Mouse (Mus musculus): ENCODE results near the gene Tex2.
"Not testable (repeated sequence)": the region's sequence is repeated elsewhere in the genome, so short reads cannot be mapped to it uniquely, and the experiment has no call there.

Tex2 gene

DNA sequence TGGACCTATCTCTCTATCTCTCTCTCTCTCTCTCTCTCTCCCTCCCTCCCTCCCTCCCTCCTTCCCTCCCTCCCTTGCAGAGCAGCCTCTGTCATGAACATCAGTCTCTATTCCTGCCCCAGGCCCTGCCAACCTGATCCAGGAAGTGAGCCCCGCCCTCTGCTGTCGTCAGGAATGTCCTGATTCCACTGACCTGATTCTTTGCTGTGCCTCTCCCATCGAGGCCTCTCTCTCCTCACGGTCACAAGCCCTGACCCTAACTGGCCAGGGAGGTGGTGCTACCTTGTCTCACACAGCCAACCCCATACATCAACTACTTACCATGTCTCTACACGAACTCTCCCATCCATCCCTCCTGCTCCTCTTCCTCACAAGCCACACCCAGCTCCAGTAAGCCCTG, 33.3 kb downstream of the Tex2 start:
- DNase-seq (ENCODE audit: low read depth, low spot score) = no peak

DNA sequence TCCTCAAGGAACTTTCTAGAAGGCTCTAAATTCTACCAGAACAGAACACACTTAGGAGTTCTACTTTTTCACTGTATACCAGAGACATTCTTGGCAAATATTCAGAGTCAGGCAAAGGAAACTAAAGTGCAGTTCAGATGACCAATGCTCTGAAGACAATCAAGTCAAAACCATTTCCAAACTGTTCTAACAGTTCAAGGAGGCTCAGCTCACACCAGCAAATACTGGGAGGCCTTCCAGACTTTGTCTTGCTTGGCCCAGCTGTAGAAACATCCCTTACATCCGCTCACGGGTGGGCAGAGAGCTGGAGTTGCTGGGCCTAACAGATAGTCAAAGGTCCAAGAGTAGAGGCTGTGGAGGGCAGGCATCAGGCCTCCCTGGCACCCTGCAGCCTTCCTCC, 34.1 kb downstream of the Tex2 start:
- no peak for DNase-seq (ENCODE audit: low read depth, low spot score)

DNA sequence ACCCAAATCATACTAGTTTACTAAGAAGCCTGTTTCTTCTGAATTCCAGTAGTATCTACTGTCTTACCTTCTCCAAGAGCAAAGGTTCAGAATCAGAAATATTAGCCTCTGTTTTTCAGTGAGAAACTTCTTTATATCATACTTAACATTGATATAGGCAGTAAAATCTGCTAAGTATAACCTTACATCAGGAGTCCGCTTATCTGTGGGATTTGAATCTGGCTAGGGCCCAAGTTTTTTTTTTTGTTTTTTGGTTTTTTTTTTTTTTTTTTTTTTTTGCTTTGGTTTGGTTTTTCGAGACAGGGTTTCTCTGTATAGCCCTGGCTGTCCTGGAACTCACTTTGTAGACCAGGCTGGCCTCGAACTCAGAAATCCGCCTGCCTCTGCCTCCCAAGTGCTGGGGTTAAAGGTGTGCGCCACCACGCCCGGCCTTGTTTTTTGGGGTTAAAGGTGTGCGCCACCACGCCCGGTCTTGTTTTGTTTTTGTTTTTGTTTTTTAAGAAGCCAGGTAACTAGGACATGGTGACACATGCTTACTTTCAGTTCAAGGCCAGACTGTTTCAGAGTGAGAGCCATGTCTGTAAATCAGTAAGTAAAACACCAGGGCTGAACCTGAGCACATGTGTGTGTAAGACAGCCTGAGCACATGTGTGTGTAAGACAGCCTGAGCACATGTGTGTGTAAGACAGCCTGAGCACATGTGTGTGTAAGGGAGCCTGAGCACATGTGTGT, 35.4 kb downstream of the Tex2 start:
- not testable (repeated sequence) for DNase-seq (ENCODE audit: low read depth, low spot score)

DNA sequence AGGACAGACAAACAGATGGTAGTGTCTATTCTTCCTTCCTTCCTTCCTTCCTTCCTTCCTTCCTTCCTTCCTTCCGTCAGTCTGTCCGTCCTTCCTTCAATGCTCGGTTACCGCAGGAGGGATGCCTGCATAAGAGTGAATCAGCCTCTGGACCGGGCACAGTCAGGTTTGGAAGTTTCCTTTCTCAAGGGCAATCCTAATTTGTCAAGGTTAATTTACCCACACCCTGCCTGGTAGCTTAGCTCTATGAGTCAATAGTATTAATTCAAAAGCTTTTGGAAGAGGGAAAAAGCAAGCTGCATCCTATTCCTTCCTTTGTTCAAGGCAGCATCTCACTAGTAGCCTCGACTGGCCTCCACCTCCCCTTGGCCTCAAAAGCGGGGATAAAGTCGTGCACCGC, 38.8 kb downstream of the Tex2 start:
- no peak for DNase-seq (ENCODE audit: low read depth, low spot score)

DNA sequence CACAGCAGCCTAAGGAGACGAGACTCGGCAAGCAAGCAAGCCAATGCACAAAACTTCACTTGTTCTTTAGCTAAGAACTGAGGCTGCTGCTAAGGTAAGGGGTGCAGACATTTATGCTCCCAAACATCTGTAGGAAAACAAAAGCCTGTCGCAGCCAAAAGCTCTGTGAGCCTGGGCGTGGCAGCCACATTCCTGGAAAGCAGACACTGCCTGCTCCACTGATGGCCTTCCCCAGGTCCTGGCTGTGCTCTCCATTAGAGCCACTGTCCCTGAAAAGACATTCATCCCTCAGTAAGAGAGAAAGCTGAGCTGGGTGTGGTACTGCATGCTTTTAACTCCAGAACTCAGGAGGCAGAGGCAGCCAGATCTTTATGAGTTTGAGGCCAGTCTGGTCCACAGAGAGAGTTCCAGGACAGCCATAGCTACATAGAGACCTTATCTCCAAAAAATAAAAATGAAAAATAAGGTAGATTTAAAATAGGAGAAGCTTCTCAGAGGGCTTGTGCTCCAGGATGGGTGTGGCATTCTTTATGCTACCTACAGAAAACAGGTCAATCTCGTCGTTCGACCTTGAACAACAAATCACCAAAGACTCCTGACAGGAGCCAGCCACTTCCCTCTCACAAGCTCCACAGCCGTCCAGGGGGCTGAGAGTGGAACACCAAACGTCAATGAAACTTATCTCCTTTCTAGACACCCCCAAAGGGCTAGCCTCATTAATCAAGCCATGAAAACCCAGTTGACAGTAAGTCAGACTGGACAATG, 39.6 kb downstream of the Tex2 start:
- no peak for DNase-seq (ENCODE audit: low read depth, low spot score)

DNA sequence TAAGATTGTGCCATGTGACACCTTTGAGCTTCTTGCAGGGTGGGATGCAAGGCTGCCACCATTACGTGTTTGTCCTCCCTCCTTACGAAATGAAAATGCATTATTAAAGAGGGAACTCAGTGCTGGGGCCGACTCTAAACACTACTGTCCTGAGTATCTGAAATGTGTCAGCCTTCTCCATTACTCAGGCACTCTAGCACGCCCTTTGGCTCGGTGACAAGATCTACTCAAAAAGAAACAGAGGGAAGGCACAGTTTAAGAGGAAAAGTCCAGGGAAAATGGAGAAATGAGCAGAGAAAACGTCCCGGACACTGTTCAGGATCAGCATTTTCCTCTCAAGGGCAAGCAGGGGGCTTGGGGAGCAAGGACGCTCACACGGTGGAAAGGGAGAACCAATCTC, 40.3 kb downstream of the Tex2 start:
- DNase-seq (ENCODE audit: low read depth, low spot score) = no peak

DNA sequence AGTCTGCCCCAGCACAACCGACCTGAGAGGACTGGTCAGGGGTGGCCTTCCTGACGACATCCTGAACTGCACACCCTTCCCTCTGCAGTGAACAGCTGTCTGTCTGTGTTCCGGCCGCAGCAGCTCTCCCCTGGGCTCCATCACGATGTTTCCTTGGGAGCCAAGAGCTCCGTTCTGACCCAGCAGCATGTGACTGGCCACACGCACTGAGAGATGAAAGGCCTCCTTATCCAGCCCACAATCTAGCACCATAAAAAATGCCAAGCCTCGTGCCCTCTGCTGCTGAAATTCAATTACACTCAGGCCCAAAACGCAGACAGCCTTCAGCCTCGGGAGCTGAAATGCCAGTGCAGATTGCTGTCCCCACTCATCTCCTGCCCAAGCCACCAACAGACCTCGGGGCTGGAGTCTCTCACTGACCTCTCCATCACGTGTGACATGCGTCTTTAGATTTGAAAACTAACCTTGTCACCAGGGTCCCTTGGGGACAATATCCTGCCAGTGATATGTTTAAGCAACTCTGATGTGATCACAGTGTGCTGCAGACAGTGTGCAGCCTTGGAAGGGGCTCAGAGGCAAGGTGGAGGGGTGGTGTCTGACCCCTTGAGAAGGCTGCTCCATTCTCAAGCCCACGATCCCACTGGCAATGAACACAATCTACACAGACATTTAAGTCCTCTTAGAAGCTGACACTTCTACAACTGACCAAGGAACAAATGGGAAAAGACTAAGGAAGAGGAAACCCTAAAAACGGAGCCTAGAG, 41.0 kb downstream of the Tex2 start:
- DNase-seq (ENCODE audit: low read depth, low spot score) = no peak

DNA sequence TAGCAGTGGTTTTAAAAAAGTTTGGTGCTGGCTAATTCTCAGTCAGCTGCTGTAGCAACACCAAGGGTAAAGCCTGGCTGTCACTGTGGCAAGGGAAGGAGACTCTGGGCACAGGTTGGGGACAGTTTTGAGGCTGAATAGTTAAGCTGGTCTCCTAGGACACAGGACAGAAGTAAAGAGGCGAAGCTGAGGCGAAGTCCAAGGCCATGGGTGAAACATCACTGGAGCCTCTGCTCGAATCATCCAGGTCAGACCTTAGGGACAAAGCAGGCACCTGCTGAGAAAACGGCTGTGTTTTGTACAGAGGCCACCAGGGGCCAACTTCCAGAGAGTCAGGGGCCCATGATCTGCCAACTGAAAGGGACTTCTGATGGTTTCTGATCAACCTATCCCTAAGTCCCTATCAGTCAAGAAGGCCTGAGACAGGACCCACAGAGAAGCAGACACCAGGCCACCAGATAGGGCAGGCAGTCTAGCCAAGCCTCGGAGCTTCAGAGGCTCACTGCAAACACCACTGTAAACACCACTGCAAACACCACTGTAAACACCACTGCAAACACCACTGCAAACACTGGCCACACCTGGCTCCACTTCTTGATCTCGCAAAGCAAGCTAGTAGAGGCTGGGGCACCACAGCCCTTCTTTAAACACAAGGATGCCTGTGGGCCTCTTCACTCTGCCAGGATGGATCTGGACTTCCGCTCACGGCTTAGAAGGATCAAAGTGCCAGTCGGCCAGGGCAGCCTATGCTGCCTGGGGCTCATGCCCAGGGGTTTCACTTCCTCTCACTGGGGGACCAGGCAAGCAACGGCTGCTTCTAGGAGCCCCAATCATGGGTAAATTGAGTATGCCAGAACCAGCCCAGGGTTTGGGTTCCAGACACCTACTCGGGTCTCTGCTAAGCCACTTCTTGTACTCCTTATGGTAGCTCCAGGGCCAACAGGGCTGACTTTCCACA, 41.9 kb downstream of the Tex2 start:
- no peak for DNase-seq (ENCODE audit: low read depth, low spot score)

DNA sequence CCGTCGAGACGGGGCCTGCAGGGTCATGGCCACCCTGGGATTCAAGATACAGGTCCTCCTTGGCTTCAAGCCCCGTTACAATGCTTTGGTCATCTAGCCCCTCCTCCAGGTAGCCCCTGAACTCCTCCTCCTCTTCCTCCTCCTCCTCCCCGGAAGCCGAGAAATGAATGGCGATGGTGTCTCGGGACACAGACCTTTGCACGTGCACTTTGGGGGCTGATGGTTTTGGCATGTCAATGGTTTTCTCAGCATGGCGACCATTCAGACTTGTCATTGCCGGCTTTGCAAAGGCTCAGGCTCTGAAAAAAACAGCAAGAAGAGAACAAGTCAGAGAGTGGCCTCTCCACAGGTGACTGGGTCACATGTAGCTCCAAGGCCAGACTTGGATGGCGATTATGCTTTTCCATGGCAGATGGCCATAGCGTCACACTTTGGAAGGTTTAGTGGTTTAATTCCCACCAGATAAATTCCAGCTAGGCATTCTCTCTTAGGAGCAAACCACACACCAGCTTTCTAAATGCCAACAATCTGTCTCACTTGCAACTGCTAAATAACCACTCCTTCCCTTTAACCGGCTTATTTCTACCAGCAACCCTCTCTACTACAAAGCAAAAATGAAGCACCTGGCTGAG, 44.8 kb downstream of the Tex2 start:
- no peak for DNase-seq (ENCODE audit: low read depth, low spot score)

DNA sequence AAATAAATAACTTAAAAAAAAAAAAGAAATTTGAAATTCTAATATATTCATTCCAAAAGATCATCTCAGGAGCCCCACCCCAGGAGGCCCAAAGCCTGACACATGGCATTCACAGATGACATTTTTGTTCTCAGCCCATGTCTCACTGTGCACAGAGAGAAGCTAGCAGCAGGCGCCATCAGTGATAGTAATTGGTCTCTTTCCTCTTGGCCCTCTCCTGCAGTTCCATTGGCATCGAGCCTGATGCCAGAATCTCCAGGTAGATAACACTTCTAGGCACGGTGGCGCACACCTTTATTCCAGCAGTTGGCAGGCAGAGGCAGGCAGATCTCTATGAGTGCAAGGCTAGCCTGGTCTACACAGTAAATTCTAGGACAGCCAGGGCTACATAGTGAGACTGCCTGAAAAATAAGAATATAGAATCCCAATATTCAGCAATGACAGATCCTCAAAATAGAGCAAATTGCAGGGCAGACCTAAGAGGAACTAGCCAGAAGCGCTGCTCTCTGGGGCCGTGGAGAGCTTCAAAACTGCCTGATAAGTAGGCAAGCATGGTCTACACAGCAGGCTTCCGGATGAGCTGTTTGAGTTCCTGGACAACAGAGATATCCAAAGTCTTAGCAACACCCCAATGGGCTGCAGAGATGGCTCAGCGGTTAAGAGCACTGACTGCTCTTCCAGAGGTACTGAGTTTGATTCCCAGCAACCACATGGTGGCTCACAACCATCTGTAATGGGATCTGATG, 47.0 kb downstream of the Tex2 start:
- DNase-seq (ENCODE audit: low read depth, low spot score) = no peak

DNA sequence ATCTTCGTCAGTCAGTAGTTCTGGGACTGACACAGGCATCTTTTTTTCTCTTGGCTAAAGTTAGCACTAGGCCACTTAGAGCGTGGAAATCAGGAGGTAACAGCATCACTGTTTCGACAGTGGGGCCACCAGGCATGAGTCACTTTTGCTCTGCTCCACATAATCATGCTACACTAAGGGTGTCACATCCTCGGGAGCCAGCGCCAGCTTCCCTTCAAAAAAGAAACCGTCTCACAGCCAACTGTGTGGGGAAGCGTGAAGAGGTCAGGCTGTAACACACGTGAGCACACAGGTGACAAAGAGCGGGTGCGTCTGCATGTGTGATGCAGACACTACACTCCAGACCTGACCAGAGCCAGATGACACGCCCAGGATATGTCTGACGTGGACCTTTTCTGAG, 49.0 kb downstream of the Tex2 start:
- DNase-seq (ENCODE audit: low read depth, low spot score) = no peak

DNA sequence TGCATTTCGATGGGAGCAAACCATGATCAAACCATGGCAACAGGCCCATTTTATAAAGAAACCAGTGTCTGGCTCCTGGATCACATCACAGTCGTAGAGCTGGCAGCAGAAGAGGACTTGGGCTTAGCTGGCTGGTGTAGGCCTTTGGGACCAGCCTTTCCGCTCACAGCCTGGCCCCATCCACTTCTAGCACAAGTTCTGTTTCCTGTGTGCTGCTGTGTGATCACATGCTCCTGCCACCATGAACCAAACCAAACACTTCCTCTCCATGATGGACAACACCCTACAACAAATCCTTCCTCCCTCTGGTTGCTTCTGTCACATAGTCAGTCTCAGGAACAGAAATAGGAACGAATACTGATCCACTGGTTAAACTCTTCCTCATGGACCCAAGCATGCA, 50.5 kb downstream of the Tex2 start:
- no peak for DNase-seq (ENCODE audit: low read depth, low spot score)

DNA sequence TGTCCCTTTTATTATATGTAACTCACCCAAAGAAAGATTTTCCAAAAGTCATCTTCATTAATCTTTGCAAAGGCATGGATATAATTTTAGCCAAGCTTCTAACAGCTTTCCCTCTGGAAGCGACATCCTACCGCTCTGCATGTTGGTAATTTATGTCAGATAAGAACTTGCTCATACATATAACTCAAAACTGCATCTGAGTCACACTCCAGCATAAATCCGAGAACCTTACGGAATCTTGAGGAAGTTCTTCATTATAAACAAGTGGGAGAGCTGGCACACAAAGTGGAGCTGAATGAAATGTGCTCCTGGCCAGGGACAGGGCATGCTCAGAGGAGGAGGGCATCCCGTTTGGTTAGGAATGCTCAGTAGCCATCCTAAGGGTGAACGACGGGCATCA, 53.5 kb downstream of the Tex2 start:
- no peak for DNase-seq (ENCODE audit: low read depth, low spot score)

DNA sequence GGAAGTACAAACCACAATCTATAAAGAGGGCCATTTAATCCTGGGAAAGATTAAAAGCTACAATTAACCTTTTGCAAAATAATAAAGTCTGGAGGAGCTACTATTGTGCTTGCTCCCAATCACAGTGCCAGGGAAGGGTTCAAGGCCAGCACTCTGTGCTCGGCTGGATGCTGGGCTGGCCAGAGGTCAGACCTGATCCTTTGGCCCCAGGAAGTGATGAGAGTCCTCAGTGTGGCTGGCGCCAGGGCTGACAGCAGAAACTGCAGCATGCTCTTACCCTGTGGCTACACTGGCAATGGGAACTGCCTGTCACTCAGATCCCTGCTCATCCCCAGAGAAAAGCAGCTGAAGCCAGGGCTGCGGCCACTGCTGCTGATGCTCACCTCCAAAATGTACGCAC, 55.2 kb downstream of the Tex2 start:
- no peak for DNase-seq (ENCODE audit: low read depth, low spot score)

DNA sequence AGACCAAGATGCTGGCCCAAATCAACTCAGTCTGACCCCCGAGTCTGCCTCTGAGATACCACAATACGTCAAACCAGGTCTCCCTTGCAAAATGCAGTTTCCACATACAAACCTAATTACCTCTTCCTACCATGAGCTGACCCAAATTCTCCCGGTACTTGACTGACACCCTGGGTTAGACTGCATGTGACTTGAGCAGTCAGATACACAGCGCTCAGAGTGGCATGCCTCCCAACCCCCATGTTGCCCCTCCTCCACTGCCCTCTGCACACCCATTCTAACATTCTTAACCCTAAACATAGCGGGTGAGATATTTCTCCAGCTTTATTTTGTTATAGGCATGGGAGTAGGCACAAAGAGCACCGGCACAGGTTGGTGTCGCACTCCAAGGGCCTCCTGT, 55.8 kb downstream of the Tex2 start:
- DNase-seq (ENCODE audit: low read depth, low spot score) = no peak

DNA sequence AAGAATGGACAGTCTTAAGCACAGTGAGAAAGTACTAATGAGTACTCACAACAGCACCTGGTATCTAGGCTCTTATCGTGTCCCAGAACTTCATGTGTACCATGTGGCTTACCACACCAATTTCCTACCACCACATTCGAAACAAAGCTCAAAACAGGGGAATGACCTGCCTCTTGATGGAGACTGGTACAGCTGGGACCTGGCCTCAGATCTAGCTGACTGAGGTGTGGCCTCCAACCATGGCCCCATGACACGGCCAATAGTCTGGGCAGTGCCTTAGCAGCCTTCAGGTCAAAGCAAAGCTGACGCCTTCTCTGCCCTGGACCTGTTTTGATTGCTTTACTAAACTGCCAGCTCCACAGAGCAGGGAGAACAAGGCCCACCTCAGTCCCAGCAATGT, 56.5 kb downstream of the Tex2 start:
- no peak for DNase-seq (ENCODE audit: low read depth, low spot score)

DNA sequence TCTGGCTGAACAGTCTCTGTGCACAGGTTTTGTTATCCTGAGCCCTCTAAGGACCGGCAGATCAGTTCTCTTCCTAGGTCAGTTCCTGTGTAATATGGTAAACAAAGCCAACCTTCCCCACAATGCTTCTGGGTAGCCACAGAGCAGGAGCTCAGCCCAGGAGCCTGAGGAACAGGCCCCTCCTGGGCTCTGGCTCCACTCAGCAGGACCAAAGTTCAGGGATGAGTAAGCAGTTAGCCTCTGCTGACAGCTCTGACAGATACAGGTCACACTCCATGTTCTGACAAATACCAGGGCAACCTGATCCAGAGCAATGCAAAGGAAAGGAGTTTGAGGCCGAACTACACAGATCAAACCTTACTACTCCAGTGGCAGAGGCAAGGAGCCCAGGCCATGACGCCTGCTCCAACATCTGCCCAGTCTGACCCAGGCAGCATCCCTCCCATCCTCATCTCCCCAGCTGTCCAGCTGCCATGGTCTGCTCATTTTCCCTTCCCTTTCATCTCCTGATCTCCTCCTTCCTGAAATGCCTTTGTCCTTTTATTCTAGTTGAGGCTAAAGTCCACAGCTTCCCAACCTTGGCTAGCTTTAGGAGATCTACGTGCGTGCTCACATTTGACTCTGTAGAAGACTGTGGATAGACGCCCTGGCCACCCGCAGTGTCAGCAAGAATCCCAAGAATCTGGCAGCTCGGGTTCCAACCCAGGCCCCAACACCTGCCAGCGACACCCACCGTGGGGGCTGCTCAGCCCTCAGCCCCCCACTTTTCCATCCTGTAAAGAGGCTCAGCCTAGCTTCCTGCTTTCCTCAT, 57.2 kb downstream of the Tex2 start:
- DNase-seq (ENCODE audit: low read depth, low spot score) = no peak

DNA sequence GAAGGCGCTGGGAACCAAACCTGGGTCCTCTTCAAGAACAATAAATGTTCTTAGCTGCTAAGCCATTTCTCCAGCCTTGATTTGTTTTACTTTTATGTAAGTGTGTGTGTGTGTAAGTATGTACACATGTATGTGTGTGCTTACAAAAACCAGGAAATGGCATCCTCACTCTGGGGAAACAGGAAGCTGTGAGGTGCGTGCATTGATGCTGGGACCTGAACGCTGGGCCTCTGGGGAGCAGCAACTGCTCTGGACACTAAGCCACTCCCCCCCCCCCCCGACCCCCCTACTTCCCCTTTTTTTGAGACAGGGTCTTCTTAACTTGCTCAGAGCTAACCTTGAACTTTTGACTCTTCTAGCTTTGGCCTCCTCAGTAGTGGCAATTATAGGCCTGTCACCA, 62.8 kb downstream of the Tex2 start:
- DNase-seq (ENCODE audit: low read depth, low spot score) = no peak

DNA sequence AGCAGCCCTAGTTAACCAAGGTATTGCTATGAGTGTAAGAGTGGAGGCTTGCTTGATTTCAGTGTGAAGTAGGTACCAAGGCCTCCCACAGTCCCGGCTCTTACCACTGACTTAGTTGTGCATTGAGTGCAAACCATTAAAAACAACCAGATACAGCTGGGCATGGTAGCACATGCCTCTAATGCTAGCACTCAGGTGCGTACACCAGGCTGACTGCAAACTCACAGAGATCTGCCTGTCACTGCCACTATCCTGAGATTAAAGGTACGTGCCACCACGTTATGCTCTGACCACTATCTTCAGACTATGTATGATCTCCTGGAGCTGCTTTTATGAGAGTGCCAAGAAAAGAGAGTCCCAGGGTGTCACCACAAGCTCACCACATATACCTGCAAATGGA, 67.1 kb downstream of the Tex2 start:
- no peak for DNase-seq (ENCODE audit: low read depth, low spot score)

DNA sequence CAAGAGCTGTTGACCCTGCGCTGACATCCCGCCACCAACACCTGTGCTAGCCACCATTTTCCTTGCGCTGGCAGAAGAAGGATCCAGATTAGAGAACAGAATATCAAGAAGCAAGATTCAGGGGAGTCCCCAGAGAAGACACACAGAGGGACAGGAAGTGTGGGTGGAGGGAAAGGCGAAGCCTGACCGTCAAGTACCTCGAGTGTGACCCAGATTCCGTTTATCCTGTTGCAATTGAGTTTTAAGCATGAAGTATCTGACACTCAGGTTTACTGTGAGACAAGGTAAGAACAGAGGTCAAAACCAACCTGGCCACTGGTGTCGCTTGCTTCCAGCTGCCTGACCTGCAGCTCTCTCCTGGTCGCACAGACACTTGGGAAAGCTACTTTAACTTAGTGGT, 68.3 kb downstream of the Tex2 start:
- DNase-seq (ENCODE audit: low read depth, low spot score) = no peak

Measured in WW6 (cell line).